Mouse (Mus musculus): Measurements from ENCODE around the gene 2610301B20Rik. TPM values are rescaled to one million over a fixed set of nuclear protein-coding genes. Genes with fewer than 3 reads are reported as not detected.
A peak's percentile ranks its signal among the peaks of the same experiment; 100 is the strongest.
"Not testable (repeated sequence)": the region's sequence is repeated elsewhere in the genome, so short reads cannot be mapped to it uniquely, and the experiment has no call there.

Gene 2610301B20Rik
- total RNA-seq, 2 experiments from 2014 or later, result 21.5 to 24.5 TPM

DNA sequence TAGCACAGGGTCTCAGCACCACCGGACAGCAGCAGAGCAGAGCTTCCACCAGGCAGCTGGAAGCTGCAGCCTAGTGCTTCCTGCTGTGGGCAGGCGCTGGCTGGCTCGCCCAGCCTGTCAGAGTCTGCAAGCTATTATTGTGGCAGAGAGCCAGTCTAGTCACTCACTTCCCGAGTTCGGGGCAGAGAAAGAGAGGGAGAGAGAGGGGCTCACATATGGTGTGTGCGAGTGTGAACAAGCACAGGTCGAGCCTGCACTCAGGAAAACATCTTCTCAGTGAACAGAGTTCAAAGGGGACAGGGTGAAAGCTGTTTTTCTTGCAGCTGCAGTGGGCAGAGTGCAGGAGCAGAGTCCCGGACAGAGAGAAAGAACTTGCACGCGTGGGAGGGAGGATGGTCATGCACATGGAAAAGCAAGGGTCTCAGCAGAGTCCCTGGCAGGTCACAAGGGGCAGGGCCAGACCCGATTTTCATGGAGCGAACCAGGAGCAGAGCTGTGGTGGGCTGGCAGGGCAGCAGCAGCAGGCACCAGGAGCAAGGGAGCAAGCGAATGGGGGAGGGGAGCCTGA is 31.0 kb downstream of the 2610301B20Rik start:
- no peak for DNase-seq (ENCODE audit: low spot score in 2 of 2)

DNA sequence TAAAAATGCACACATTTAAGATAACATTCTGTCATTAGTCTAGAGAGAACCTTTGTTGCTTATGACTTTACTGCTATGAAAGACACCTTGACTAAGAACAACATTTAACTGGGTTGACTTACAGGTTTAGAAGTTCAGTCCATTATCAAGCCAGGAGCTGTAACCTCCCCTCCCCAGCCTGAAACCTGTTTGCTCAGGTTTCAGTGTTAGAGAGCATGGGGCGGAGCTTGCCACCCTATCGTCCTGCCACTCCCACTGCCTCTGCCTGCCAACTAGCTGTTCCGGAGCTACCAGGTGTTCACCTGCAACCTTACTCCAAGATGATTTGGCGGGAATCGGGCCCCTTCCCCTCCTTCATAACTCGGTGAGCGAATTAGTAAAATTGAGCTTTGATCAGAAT is 37.1 kb downstream of the 2610301B20Rik start:
- not testable (repeated sequence) for DNase-seq (ENCODE audit: low spot score in 2 of 2)

- DNase-seq (ENCODE audit: low spot score in 2 of 2), result no peak
These were observed 37.7 kb downstream of the 2610301B20Rik start for GRCm38 (mm10) chr4:10911909-10912478.

- peak; percentile 61 to 78 for DNase-seq (ENCODE audit: low spot score in 2 of 2)
These were observed 38.5 kb downstream of the 2610301B20Rik start for GRCm38 (mm10) chr4:10912611-10913301.

DNA sequence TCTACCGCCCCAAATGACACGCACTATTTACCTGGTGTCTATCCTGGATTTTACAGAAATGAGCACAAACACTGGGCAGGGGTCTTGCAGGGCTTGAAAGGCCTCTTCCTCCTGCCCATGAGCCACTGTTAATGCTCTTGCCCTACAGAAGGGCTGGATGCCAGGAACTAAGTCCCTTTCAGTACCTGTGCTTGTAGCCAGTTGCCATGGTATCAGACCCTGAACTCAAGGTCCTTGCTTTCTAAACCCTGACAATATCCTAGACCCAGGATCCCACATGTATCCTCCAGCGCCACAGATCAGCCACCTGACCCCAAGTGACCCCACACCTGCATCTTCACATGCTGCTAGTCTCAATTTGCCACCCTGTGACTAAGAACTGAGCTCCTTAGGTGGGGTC is 39.1 kb downstream of the 2610301B20Rik start:
- no peak for DNase-seq (ENCODE audit: low spot score in 2 of 2)

GRCm38 (mm10) chr4:10914766-10915165 is 40.5 kb downstream of the 2610301B20Rik start:
- no peak for DNase-seq (ENCODE audit: low spot score in 2 of 2)

DNA sequence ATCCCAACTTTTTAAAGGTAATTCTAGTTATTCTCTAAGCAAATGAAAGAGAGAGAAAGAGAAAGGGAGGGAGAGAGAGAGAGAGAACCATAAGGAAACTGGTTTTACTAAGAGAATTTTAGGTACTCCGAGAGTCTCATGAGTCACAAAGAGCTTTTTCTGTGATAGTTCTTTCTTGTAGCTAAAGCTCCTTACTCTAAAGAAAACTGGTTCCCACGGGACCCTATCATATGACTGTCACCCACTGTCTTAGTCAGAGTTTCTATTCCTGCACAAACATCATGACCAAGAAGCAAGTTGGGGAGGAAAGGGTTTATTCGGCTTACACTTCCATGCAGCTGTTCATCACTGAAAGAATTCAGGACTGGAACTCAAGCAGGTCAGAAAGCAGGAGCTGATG is 41.0 kb downstream of the 2610301B20Rik start:
- no peak for DNase-seq (ENCODE audit: low spot score in 2 of 2)

DNA sequence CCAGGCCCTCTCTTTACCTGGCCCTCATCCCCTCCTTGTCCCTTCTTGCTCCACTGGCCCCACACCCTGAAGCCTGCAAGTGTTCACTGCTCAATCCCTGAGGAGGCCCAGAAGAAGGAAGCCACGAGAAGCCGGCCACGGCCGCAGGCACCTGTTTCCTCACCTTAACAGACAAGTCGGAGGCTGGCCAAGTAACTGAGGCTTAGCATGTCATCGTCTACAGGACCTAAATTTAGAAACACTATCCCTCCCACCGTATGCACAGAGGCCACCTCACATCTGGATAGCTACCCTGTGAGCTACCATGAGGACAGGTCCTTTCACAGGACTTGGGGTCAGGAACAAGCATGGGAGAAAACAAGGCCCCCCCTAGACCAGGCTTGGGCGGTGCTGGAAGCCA is 44.1 kb downstream of the 2610301B20Rik start:
- DNase-seq (ENCODE audit: low spot score in 2 of 2), result no peak

GRCm38 (mm10) chr4:10919097-10919496 is 44.8 kb downstream of the 2610301B20Rik start:
- DNase-seq (ENCODE audit: low spot score in 2 of 2), result no peak

GRCm38 (mm10) chr4:10919530-10919929 is 45.2 kb downstream of the 2610301B20Rik start:
- DNase-seq (ENCODE audit: low spot score in 2 of 2), result no peak

GRCm38 (mm10) chr4:10919987-10920386 is 45.7 kb downstream of the 2610301B20Rik start:
- no peak for DNase-seq (ENCODE audit: low spot score in 2 of 2)

DNA sequence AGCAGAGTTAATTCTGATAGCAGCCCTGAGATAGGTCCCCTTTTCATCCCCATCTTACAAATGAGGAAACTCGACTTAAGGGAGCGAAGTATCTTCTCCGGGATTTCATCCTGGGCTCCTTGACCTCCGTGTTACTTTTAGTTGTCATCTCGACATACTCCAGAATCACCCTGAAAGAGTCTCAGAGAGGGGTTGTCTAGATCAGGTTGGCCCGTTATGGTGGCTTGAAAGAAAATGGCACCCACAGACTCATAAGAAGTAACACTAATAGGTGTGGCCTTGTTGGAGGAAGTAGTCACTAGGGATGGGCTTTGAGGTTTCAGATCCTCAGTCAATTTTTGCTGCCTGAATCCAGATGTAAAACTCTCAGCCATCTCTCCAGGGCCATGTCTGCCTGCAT is 46.3 kb downstream of the 2610301B20Rik start:
- no peak for DNase-seq (ENCODE audit: low spot score in 2 of 2)

GRCm38 (mm10) chr4:10923180-10923579 is 48.9 kb downstream of the 2610301B20Rik start:
- peak in 1 of 2 experiments; percentile 26 for DNase-seq (ENCODE audit: low spot score in 2 of 2)

DNA sequence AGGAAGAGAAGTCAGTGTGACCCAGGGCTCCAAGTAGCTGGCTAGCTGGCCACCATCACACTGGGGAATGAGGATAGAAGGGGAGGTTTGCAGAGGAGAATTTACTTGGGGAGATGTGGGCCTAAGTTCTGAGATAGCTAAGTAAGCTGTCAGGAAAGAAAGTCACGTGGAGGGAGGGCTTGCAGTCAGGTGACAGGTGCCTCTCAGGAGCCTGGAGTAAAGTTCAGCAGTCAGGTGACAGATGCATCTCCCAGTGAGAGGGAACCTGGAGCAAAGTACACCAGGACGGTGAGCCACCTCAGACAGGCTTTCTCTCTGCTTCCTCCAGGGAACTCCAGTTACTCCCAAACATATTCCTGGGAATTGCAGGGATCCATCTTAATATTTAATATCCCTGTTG is 49.8 kb downstream of the 2610301B20Rik start:
- no peak for DNase-seq (ENCODE audit: low spot score in 2 of 2)

GRCm38 (mm10) chr4:10924541-10924940 is 50.2 kb downstream of the 2610301B20Rik start:
- DNase-seq (ENCODE audit: low spot score in 2 of 2), result no peak

DNA sequence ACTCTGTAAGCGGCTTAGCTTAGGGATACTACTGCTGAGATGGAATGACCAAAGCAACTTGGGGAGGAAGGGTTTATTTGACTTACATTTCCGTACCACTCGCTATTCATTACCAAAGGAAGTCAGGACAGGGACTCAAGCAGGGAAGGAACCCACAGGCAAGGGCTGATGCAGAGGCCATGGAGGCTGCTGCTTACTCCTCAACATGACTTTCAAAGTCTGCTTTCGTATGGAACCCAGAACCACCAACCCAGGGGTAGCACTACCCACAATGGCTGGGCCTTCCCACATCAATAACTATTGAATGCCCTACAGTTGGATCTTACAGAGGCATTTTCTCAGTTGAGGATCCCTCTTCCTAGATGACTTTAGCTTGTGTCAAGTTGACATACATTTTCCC is 52.1 kb downstream of the 2610301B20Rik start:
- DNase-seq (ENCODE audit: low spot score in 2 of 2), result no peak

DNA sequence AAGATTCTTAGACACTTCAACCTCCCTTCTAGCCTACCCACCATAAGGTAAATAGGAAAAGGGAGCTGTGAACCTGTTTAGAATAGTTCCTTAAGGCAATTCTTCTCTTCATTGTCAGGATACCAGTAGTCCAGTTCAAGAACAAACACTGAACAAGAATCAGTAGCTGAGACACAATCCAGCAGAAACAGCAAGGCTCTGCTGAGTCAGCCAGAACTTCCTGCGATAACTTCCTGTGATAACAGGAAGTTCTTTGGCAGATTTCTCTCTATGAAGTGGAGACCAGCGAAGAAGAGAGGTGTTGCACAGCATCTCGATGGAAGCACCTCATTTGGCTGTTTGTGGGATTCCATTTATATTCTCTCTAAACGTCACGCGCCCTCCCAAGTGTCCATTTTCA is 53.9 kb downstream of the 2610301B20Rik start:
- no peak for DNase-seq (ENCODE audit: low spot score in 2 of 2)

DNA sequence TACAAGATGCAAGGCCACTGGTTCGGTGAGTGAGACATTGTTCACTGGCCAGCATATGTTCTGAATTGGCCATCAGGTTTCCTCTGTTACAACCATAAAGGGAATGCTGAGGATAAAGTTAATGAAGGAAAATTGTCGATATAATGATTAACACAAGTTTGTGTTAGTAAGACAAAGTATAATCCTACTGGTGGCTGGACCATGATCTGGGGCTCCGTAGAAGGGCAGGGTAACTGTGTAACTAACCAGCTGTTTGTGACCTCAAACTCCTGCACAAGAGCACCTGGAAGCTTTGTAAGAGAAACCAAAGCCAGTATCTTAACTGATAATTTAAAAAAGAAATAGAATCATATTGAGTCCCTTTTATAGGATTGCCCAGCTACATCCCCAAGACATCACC is 55.4 kb downstream of the 2610301B20Rik start:
- no peak for DNase-seq (ENCODE audit: low spot score in 2 of 2)

DNA sequence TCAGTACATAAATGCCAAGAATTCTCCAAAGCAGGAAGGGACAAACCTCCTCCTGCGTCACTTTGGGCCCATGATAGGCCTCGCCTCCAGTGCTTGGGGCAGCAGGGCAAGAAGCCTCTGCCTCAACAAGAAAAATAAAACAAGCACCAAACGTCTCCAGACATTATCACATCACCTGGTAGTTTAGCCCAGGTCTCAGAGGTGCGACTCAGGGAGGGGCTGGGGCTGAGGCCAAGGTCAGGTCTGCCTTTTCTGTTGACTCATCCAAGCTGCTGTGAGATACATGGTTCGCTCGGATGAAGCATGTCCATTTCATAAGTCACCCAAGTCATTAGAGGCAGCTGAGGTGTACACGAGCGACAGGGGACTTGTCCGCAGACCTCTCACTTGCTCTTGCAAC is 56.7 kb downstream of the 2610301B20Rik start:
- DNase-seq (ENCODE audit: low spot score in 2 of 2), result no peak

DNA sequence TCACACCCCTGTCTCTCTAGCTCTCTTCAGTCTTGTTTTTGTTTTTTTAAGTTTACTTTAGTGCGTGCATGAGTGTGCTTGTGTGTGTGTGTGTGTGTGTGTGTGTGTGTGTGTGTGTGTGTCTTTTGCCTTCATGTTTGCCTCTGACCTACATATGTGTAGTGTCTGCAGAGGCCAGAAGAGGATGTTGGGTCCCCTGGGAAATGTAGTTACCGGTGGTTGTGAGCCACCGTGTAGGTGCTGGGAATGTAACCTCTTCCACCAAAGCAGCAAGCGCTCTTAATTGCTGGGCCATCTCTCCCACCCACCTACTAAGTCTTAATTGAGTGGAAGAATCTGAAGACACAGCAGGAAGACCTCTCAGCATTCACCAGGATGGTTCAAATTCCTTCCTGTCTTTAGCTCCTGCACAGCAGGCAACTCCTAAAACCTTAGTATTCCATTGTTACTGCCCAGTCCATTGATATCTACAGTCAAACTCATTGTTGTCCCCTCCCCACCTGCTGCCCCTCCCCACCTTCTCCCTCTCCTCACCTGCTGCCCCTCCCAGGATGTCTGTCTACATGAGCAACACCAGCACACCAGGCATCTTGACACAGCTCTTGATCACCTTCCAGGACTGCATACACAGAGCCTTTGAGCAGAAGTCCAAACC is 57.9 kb downstream of the 2610301B20Rik start:
- no peak for DNase-seq (ENCODE audit: low spot score in 2 of 2)

- DNase-seq (ENCODE audit: low spot score in 2 of 2), result no peak
These were observed 58.5 kb downstream of the 2610301B20Rik start for GRCm38 (mm10) chr4:10932782-10933181.

DNA sequence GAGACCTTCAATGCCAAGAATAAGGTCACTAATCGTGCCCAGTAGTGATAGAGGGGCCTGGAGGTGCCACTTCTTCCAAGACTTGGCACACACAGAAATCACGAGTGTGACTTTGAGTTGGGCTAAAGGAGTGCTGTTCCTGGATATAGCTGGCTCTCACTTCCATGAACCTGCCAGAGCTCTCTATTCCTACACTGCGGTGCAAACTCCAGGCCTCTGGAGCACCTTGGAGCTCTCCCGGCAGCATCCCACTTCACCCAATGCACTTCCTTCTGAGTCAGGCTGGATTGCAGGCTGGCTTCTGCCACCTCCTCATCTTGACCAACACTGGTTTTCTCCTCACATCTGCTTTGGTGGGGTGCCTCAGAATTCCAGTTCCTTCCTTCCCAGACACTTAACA is 62.5 kb downstream of the 2610301B20Rik start:
- DNase-seq (ENCODE audit: low spot score in 2 of 2), result no peak
